Mouse (Mus musculus) liver, postnatal 0 days (tissue): ENCODE measurements around the gene Uso1.

ENCODE experiments used
- CTCF ChIP-seq: sonication (generic); IDR thresholded peaks from 2 replicates; pipeline ENCODE4 v1.5.1; 2016; ENCODE audit warnings: antibody characterized with exemption, low read depth
- EP300 ChIP-seq: IDR thresholded peaks from 2 replicates; pipeline ENCODE4 v1.6.1; 2016; ENCODE audit warnings: antibody characterized with exemption, low read depth, mild to moderate bottlenecking

GRCm38 (mm10) chr5:92103062-92103461 lies 34.7 kb upstream of the Uso1 start:
- TF ChIP-seq CTCF = no peak
- TF ChIP-seq EP300 = no peak
